8 mouse cellular contexts compared by ENCODE assay signal in genomic region chr16:11069271-11069670, GRCm38 (mm10). TPM values are rescaled to one million over a fixed set of nuclear protein-coding genes. Genes with fewer than 3 reads are reported as not detected.
A peak's percentile ranks its signal among the peaks of the same experiment; 100 is the strongest.
DNase-seq lines count a peak whose midpoint lies in the region; ATAC-seq and TF ChIP-seq lines count a peak whose summit lies in the region.

No protein-coding gene starts in this region.

- H3K4me3 ChIP-seq in heart, embryonic 12.5 days: peak overlapping the region; percentile 6
- peak overlapping the region; percentile 83 for H3K4me3 ChIP-seq in megakaryocyte, embryonic 14.5 days (replicated peaks)
- no peak overlapping the region for H3K4me3 ChIP-seq in intestine, embryonic 16.5 days (ENCODE audit: low read length)
- H3K4me3 ChIP-seq in small intestine, adult 2 months (ENCODE audit: low read depth, low read length): no peak overlapping the region

- no peaks in the 10 kb centered on the region for H3K9me3 ChIP-seq in heart, embryonic 12.5 days (replicated peaks)
- H3K9me3 ChIP-seq in megakaryocyte, embryonic 14.5 days: no peaks in the 10 kb centered on the region
- no peaks in the 10 kb centered on the region for H3K9me3 ChIP-seq in intestine, embryonic 16.5 days (ENCODE audit: control insufficient read depth, low read length)

- H3K36me3 ChIP-seq in heart, embryonic 12.5 days: peaks cover 34% of the 10 kb centered on the region
- peaks cover 55% of the 10 kb centered on the region for H3K36me3 ChIP-seq in megakaryocyte, embryonic 14.5 days (replicated peaks; ENCODE audit: low read length)
- H3K36me3 ChIP-seq in intestine, embryonic 16.5 days (ENCODE audit: control insufficient read depth, insufficient read depth, low read length): peaks cover 3% of the 10 kb centered on the region
- peaks cover 8% of the 10 kb centered on the region for H3K36me3 ChIP-seq in small intestine, adult 2 months (ENCODE audit: control insufficient read depth, insufficient read depth, low read length)

- no peak for DNase-seq in heart, adult 11 months
- no peak for DNase-seq in thymus, postnatal 4 days
- DNase-seq in adrenal gland, postnatal 14 days: no peak

- no peak for TF ChIP-seq POLR2A in small intestine, adult 2 months (IDR thresholded peaks at IDR 0.05; ENCODE audit: low read depth, low read length)

- no peak for TF ChIP-seq CTCF in small intestine, adult 2 months (IDR thresholded peaks at IDR 0.05; ENCODE audit: extremely low read depth, insufficient read length, insufficient replicate concordance, low read depth, low read length)

- no peaks in the 10 kb centered on the region for H3K27me3 ChIP-seq in heart, embryonic 12.5 days (replicated peaks)
- H3K27me3 ChIP-seq in megakaryocyte, embryonic 14.5 days (replicated peaks): peaks cover 21% of the 10 kb centered on the region
- H3K27me3 ChIP-seq in intestine, embryonic 16.5 days (replicated peaks; ENCODE audit: control insufficient read depth, insufficient read depth, low read length): no peaks in the 10 kb centered on the region
- no peaks in the 10 kb centered on the region for H3K27me3 ChIP-seq in small intestine, adult 2 months (ENCODE audit: control insufficient read depth, insufficient read depth, low read length)

- WGBS in heart, embryonic 12.5 days: 55% methylated on average over 6 of the region's 6 CpGs
- 58% methylated on average over 6 of the region's 6 CpGs for WGBS in intestine, embryonic 16.5 days
- WGBS in small intestine, adult 2 months: 71% methylated on average over 6 of the region's 6 CpGs

- H3K9ac ChIP-seq in heart, embryonic 12.5 days: no peak overlapping the region
- no peak overlapping the region for H3K9ac ChIP-seq in intestine, embryonic 16.5 days (ENCODE audit: low read depth, low read length)

- H3K4me1 ChIP-seq in heart, embryonic 12.5 days (replicated peaks): peaks cover 72% of the 10 kb centered on the region
- H3K4me1 ChIP-seq in megakaryocyte, embryonic 14.5 days: peaks cover 96% of the 10 kb centered on the region
- H3K4me1 ChIP-seq in intestine, embryonic 16.5 days (ENCODE audit: control insufficient read depth, insufficient read depth, low read length): peaks cover 28% of the 10 kb centered on the region
- H3K4me1 ChIP-seq in small intestine, adult 2 months (ENCODE audit: control insufficient read depth, insufficient read depth, insufficient read length, low read length): peaks cover 21% of the 10 kb centered on the region

- H3K27ac ChIP-seq in heart, embryonic 12.5 days (ENCODE audit: poor library complexity, severe bottlenecking): peak overlapping the region; percentile 59
- H3K27ac ChIP-seq in intestine, embryonic 16.5 days (ENCODE audit: low read length): 0 out of 2 replicates have a peak overlapping the region, but pooled peaks have one; percentile 15
- H3K27ac ChIP-seq in small intestine, adult 2 months (ENCODE audit: insufficient read depth, low read depth, low read length): peak overlapping the region; percentile 24; the same call in 1 of the 2 replicates

- H3K4me2 ChIP-seq in heart, embryonic 12.5 days: peak overlapping the region; percentile 75
- H3K4me2 ChIP-seq in intestine, embryonic 16.5 days (ENCODE audit: low read depth, low read length): 0 out of 2 replicates have a peak overlapping the region, but pooled peaks have one; percentile 4

- ATAC-seq in heart, embryonic 12.5 days (ENCODE audit: insufficient number of reproducible peaks, low FRiP score): no peak
- no peak for ATAC-seq in megakaryocyte, adult 5-6 weeks (ENCODE audit: poor library complexity, severe bottlenecking)
- ATAC-seq in intestine, embryonic 16.5 days: no peak

RNA-seq across cellular contexts. Expression of gene Litaf, which starts 3.3 kb away (rescaled TPM):
- 63.6 and 64.5 TPM in 2 replicates for polyA plus RNA-seq in heart, embryonic 12.5 days (2016; fragmentation: Nextera tagmentation; extraction: Ambion mirVana)
- 395 and 472 TPM in 2 replicates for polyA plus RNA-seq in megakaryocyte, embryonic 14.5 days (2012; ENCODE audit: insufficient read depth, low replicate concordance)
- 102 and 108 TPM in 2 replicates for total RNA-seq in megakaryocyte, adult 5-6 weeks (2015)
- total RNA-seq in megakaryocyte, adult 5-6 weeks (2017): 88.0 and 90.7 TPM in 2 replicates
- polyA plus RNA-seq in intestine, embryonic 16.5 days (2015; fragmentation: Nextera tagmentation; extraction: Ambion mirVana): 110 and 114 TPM in 2 replicates
- polyA plus RNA-seq in small intestine, adult 2 months (2012; rRNA removed): 245 and 497 TPM in 2 replicates
- 38.6 and 47.5 TPM in 2 replicates for total RNA-seq in adrenal gland, postnatal 14 days (2021)

RNA-seq across cellular contexts. Expression of gene Snn, which starts 8.5 kb away (rescaled TPM):
- polyA plus RNA-seq in heart, embryonic 12.5 days (2016; fragmentation: Nextera tagmentation; extraction: Ambion mirVana): 38.7 and 39.4 TPM in 2 replicates
- 6.6 and 12.1 TPM in 2 replicates for polyA plus RNA-seq in megakaryocyte, embryonic 14.5 days (2012; ENCODE audit: insufficient read depth, low replicate concordance)
- total RNA-seq in megakaryocyte, adult 5-6 weeks (2015): 1.1 and 1.7 TPM in 2 replicates
- 0.98 and 1.5 TPM in 2 replicates for total RNA-seq in megakaryocyte, adult 5-6 weeks (2017)
- polyA plus RNA-seq in intestine, embryonic 16.5 days (2015; fragmentation: Nextera tagmentation; extraction: Ambion mirVana): 19.1 and 20.4 TPM in 2 replicates
- 3.4 and 4.3 TPM in 2 replicates for polyA plus RNA-seq in small intestine, adult 2 months (2012; rRNA removed)
- 16.3 and 24.0 TPM in 2 replicates for total RNA-seq in adrenal gland, postnatal 14 days (2021)

Comparison
In these comparisons a context has a peak if more than half of its experiments do, and no peak if none do; other contexts are left out.
1. H3K4me3 ChIP-seq: peak in heart, embryonic 12.5 days (single experiment) and megakaryocyte, embryonic 14.5 days (single experiment); none in intestine, embryonic 16.5 days (single experiment) and small intestine, adult 2 months (single experiment).
2. Peak in every context shown above with its lines, with median percentiles within 50 percentile points of each other: H3K27ac ChIP-seq.